Mouse (Mus musculus) megakaryocyte, embryonic 14.5 days (primary cell): Measurements from ENCODE around the gene Gm20661.

Source experiments
- FLI1 ChIP-seq: IDR thresholded peaks from 2 replicates; pipeline ENCODE4 v1.6.1; 2012; ENCODE audit warnings: low read length, inconsistent platforms, mixed read lengths
- GATA1 ChIP-seq: IDR thresholded peaks from 3 replicates; pipeline ENCODE4 v1.6.1; 2012; ENCODE audit warnings: mixed read lengths, low read length, inconsistent platforms, borderline replicate concordance

GRCm38 (mm10) chr9:107984754-107985055 is 1.8 kb downstream of the Gm20661 start:
- no peak for TF ChIP-seq GATA1
- TF ChIP-seq FLI1: no peak
